Mouse (Mus musculus) gastrocnemius, adult 2 months (tissue): ENCODE data around the gene Cyp4f16. TPM values are rescaled to one million over a fixed set of nuclear protein-coding genes. Genes with fewer than 3 reads are reported as not detected.
A peak's percentile ranks its signal among the peaks of the same experiment; 100 is the strongest.
"Not testable (repeated sequence)": the region's sequence is repeated elsewhere in the genome, so short reads cannot be mapped to it uniquely, and the experiment has no call there.

Source experiments
- DNase-seq: peaks from one replicate; pipeline ENCODE4 v3.0.0; 2022
- H3K27ac ChIP-seq: fragments of 200-600 bp; 2 replicates; pipeline ENCODE4 v1.8.1; 2022; ENCODE audit warnings: mild to moderate bottlenecking
- H3K4me3 ChIP-seq: fragments of 200-600 bp; 2 replicates; pipeline ENCODE4 v1.8.1; 2022; ENCODE audit warnings: mild to moderate bottlenecking, moderate library complexity
- CTCF ChIP-seq: fragments of 200-600 bp; IDR thresholded peaks from 2 replicates; pipeline ENCODE4 v1.8.1; 2022; ENCODE audit warnings: antibody characterized with exemption, mild to moderate bottlenecking, moderate library complexity
- intact Hi-C: fragments of 180-260 bp; cut with DNase I; formaldehyde crosslinking; loops from one replicate; pipeline ENCODE4 v1.15.1; 2025
- total RNA-seq, 2 experiments: library from RNA; stranded (reverse); gene quantifications; 2 replicates each; pipeline ENCODE4 v1.2.3; 2021

Cyp4f16 gene
- total RNA-seq, 2 experiments from 2014 or later: 1.1 to 2.3 TPM

- no peak for TF ChIP-seq CTCF
- intact Hi-C loops: no loop called here
- no peak for DNase-seq
- Histone ChIP-seq H3K4me3 (peak overlapping the region; percentile 39), H3K27ac (no peak overlapping the region)
Observed at GRCm38 (mm10) chr17:32523895-32524294, 12.5 kb upstream of the Cyp4f16 start.

- intact Hi-C loops, H3K27ac ChIP-seq, H3K4me3 ChIP-seq: not testable (repeated sequence)
- DNase-seq: peak; percentile 72
Observed at GRCm38 (mm10) chr17:32526341-32526740, 10.0 kb upstream of the Cyp4f16 start.

- intact Hi-C loops: loop anchor here (1.0 kb wide), 1 partner anchor 153 kb away; no protein-coding TSS in a partner anchor
- DNase-seq: no peak
- no peak for TF ChIP-seq CTCF
- no peak overlapping the region for H3K27ac ChIP-seq
- no peak overlapping the region for H3K4me3 ChIP-seq
Observed at GRCm38 (mm10) chr17:32527748-32528147, 8.6 kb upstream of the Cyp4f16 start.

GRCm38 (mm10) chr17:32528408-32529337, 7.7 kb upstream of the Cyp4f16 start:
- H3K27ac ChIP-seq: peak overlapping the region; percentile 53; the same call in 1 of the 2 replicates
- peak overlapping the region; percentile 58 for H3K4me3 ChIP-seq
- peak; percentile 86 for TF ChIP-seq CTCF
- peak; percentile 89 for DNase-seq
- intact Hi-C loops: loop anchor here (1.0 kb wide), 1 partner anchor 152 kb away; no protein-coding TSS in a partner anchor

- intact Hi-C loops, H3K4me3 ChIP-seq, H3K27ac ChIP-seq, DNase-seq: not testable (repeated sequence)
Observed at GRCm38 (mm10) chr17:32532356-32532755, 4.0 kb upstream of the Cyp4f16 start.

GRCm38 (mm10) chr17:32534068-32534467, 2.3 kb upstream of the Cyp4f16 start:
- H3K27ac ChIP-seq: no peak overlapping the region
- no peak for TF ChIP-seq CTCF
- no peak for DNase-seq
- intact Hi-C loops: no loop called here
- no peak overlapping the region for H3K4me3 ChIP-seq

GRCm38 (mm10) chr17:32536867-32537250, 501 bp downstream of the Cyp4f16 start:
- TF ChIP-seq CTCF: no peak
- peak overlapping the region; percentile 69 for H3K4me3 ChIP-seq
- H3K27ac ChIP-seq: peak overlapping the region; percentile 75
- intact Hi-C loops: no loop called here
- DNase-seq: no peak

GRCm38 (mm10) chr17:32544792-32545191, 8.4 kb downstream of the Cyp4f16 start:
- DNase-seq, H3K27ac ChIP-seq, H3K4me3 ChIP-seq: not testable (repeated sequence)
- intact Hi-C loops: loop anchor here (10.0 kb wide), 1 partner anchor 90 kb away; no protein-coding TSS in a partner anchor

- intact Hi-C loops, H3K27ac ChIP-seq, H3K4me3 ChIP-seq, DNase-seq: not testable (repeated sequence)
Observed at GRCm38 (mm10) chr17:32550377-32550776, 14.0 kb downstream of the Cyp4f16 start.

GRCm38 (mm10) chr17:32550900-32551770, 14.8 kb downstream of the Cyp4f16 start:
- intact Hi-C loops: no loop called here
- DNase-seq: peak; percentile 62
- Histone ChIP-seq H3K27ac (no peak overlapping the region), H3K4me3 (peak overlapping the region; percentile 41; the same call in 1 of the 2 replicates)
- TF ChIP-seq CTCF: peak; percentile 68

GRCm38 (mm10) chr17:32553016-32553415, 16.7 kb downstream of the Cyp4f16 start:
- DNase-seq, H3K4me3 ChIP-seq, H3K27ac ChIP-seq, intact Hi-C loops: not testable (repeated sequence)

GRCm38 (mm10) chr17:32554368-32554767, 18.0 kb downstream of the Cyp4f16 start:
- H3K4me3 ChIP-seq, H3K27ac ChIP-seq, DNase-seq, intact Hi-C loops: not testable (repeated sequence)

- DNase-seq, intact Hi-C loops, H3K4me3 ChIP-seq, H3K27ac ChIP-seq: not testable (repeated sequence)
Observed at GRCm38 (mm10) chr17:32563301-32563700, 26.9 kb downstream of the Cyp4f16 start.

GRCm38 (mm10) chr17:32573286-32573685, 36.9 kb downstream of the Cyp4f16 start:
- H3K27ac ChIP-seq, H3K4me3 ChIP-seq, DNase-seq, intact Hi-C loops: not testable (repeated sequence)
